Mouse (Mus musculus): ENCODE data around the gene Glis3.

- TF ChIP-seq CTCF (IDR thresholded peaks at IDR 0.05; ENCODE audit: borderline replicate concordance, insufficient read depth, low read length) (no peak), POLR2A (IDR thresholded peaks at IDR 0.05; ENCODE audit: low read depth, low read length) (no peak)
These were observed 208.7 kb downstream of the Glis3 start for GRCm38 (mm10) chr19:28471144-28471543.
